Mouse (Mus musculus) Patski (cell line): ENCODE measurements around the gene Tmem132c. TPM values are rescaled to one million over a fixed set of nuclear protein-coding genes. Genes with fewer than 3 reads are reported as not detected.

Experiments used
- ATAC-seq: fragments of 100-300 bp; one replicate; pipeline ENCODE4 v1.8.0; 2021
- CTCF ChIA-PET: fragments of 350-600 bp; sonication (Branson Sonifier 250); formaldehyde crosslinking; loops from one replicate; lab custom pipeline; 2022; ENCODE audit warnings: inconsistent platforms; lab: Charles Lee
- POLR2A ChIA-PET: fragments of 350-600 bp; sonication (Branson Sonifier 250); formaldehyde crosslinking; loops from one replicate; lab custom pipeline; 2022; ENCODE audit warnings: antibody characterized with exemption, inconsistent platforms; lab: Charles Lee
- DNase-seq: peaks from one replicate; pipeline ENCODE4 v3.0.0-alpha.2; 2011; ENCODE audit warnings: low read depth, low spot score
- H3K27me3 ChIP-seq: fragments of 371-371 bp; one replicate; pipeline ENCODE4 v1.5.1; 2021
- CTCF ChIP-seq: fragments of 100-300 bp; IDR thresholded peaks from one replicate; pipeline ENCODE4 v1.5.1; 2021
- in situ Hi-C: fragments of 300-500 bp; cut with MboI; formaldehyde crosslinking; loops from 3 replicates; pipeline ENCODE4 v1.11.1; 2018; ENCODE audit warnings: low pct_unique_long_range_greater_than_20kb, mixed read lengths
- polyA plus RNA-seq: library from polyadenylated mRNA; unstranded; gene quantifications from one replicate; pipeline ENCODE4 v1.2.3, GENCODE M21; 2021

The Tmem132c gene
- polyA plus RNA-seq, 1 experiment from 2014 or later: not detected

DNA sequence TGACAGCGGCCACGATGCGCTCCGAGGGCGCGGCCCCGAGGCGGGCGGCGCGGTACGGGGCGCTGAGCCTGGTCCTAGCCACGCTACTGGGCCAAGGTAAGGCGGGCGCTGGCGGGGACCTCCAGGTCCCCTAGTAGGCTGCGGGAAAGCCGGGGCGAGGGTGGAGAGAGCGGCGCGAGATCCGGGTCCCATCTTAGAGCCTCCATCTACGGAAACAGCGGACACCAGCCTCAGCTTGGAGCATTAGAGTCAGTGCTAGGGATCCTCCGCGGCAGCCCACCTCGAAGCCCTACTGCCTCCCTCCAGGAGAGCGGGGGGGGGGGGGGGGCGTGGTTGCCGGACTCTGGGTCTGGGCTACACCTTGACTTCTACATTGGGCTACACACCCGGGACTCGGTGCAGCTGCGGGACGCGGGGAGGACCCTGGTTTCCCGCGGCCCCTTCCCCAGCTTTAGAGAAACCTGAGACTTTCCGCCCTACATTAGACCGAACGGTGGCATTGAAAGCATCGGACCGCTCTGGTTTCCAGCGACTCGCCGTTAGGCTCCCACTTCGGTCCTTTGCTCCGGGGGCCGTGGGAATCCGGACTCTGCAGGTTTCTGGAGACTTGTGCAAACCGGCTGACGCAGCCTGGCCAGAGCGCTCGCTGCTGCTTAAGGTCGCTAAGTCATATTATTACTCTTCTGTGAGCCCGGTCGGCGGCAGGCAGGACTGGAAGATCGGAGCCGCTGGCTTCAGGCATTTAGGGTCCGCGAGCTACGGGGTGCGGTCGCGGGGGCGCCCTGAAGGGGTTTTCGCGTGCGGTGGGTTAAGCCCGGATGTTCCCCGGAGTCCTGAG is 536 bp downstream of the Tmem132c start:
- ChIA-PET CTCF (no interaction called here), POLR2A (no interaction called here)
- no peaks in the 10 kb centered on the region for H3K27me3 ChIP-seq
- in situ Hi-C loops: no loop called here
- TF ChIP-seq CTCF: no peak
- ATAC-seq (no peak), DNase-seq (no peak)

DNA sequence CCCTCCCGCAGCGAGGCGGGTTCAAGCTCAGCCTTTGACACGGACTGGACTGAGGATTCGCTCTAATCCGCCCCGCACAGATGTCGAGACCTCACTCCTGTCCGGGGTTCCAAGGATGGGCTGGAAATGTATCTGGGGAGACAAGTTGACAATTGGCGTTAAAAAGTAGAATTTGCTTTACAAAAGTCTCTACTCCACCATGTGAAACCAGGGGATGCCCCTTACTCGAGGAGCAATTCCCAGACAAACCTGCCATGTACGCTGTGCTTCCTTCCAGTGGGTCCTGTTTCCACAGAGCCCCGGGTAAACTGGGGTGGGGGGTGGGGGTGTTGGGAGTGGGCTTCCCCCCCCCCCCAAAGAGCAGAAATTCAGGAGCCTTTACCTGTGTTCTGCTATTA is 1.2 kb downstream of the Tmem132c start:
- no peak for TF ChIP-seq CTCF
- DNase-seq: no peak
- ATAC-seq: no peak
- CTCF ChIA-PET: no interaction called here
- no peaks in the 10 kb centered on the region for H3K27me3 ChIP-seq
- POLR2A ChIA-PET: no interaction called here
- in situ Hi-C loops: no loop called here

DNA sequence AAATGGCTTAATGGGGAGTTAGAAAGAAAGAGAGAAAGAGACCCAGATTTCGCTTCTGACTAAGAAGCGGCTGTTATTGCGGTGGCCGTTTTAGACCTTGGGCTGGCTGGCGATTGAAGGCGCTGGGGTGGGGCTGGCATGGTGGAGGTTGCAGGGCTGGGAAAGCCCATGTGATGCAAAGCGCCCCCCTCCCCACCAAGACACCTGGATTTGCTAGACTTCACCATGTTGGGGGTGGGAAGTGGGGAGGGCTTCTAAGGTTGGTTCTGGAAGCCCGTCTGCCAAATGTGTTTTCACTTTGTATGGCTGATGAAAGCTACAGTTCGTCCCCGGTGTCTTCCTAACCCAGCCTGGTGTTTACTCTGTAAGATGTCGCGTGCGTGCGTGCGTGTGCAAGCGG is 1.6 kb downstream of the Tmem132c start:
- ChIA-PET POLR2A (no interaction called here), CTCF (no interaction called here)
- in situ Hi-C loops: no loop called here
- TF ChIP-seq CTCF: no peak
- H3K27me3 ChIP-seq: no peaks in the 10 kb centered on the region
- ATAC-seq (no peak), DNase-seq (no peak)

DNA sequence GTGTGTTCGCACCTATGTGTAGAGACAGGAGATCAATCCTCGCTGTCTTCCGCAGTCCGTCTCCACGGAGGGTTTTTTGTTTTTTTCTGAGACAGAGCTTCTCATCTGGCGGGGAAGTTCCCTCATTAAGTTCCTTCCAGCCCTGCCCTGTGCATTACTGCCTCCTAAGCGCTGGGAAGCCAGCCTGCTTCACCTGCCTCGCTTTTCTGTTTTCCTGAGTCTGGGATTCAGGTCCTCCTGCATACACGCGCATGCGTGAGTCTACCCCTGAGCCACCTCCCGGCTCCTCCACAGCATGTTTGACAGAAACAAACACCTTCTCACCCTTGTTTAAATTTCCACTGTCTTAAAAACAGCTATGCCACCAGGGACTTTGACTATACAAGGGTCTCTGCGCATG is 2.0 kb downstream of the Tmem132c start:
- CTCF ChIA-PET: no interaction called here
- DNase-seq: no peak
- POLR2A ChIA-PET: no interaction called here
- no peak for TF ChIP-seq CTCF
- in situ Hi-C loops: no loop called here
- no peaks in the 10 kb centered on the region for H3K27me3 ChIP-seq
- no peak for ATAC-seq

DNA sequence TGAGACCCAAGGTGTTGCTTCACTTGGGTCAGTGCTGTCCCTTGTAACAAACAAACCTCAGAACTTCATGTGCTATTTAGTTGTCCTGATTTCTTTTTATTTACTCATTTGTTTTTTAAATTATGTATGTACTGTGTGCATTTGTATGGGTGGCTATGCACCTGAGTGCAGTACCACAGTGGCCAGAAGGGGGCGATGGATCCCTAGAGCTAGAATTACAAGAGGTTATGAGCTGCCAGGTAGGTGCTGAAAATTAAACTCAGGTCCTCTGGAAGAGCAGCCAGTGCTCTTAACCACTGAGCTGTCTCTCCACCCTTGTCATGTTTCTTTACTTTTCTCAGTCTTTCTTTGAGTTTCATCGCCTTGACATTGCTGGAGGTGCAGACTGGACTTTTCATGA is 11.7 kb downstream of the Tmem132c start:
- ChIA-PET POLR2A (no interaction called here), CTCF (interaction anchor here (1.6 kb wide), 1 partner anchor 10 kb away, joined by 3 read pairs; no protein-coding TSS in a partner anchor)
- TF ChIP-seq CTCF: no peak
- ATAC-seq: no peak
- no peaks in the 10 kb centered on the region for H3K27me3 ChIP-seq
- in situ Hi-C loops: no loop called here
- DNase-seq: no peak

DNA sequence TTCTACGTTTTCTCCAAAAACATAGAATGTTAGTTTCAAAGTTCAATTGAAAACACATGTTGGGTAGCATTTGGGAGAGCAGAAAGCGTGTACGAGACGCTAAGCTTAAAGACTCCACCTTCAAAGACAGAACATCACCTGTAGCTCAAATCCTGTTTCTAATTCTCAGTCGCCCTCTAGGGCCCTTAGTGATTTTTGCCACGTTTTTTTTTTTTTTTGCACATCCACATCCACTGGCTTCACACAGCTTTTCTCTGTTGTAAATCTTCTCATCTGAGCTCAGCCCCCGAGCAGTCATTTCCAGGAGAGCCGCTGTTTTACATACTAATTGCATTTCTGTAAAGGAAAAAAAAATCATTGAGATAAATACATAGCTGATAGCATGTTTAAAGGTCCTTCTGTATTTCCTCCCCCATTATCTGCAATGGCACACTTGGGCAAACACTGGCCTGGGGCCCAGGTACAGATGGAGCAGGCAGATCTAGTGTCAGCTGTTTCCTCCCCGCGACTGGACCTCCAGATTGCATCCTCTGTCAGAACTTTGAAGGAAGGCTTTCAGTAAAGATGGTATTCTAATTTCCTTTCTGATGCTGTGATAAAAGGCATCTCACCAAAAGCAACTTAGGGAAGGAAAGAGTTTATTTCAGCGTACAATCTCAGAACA is 15.5 kb downstream of the Tmem132c start:
- ATAC-seq: no peak
- no peaks in the 10 kb centered on the region for H3K27me3 ChIP-seq
- in situ Hi-C loops: no loop called here
- ChIA-PET POLR2A (no interaction called here), CTCF (no interaction called here)
- DNase-seq: no peak
- no peak for TF ChIP-seq CTCF

DNA sequence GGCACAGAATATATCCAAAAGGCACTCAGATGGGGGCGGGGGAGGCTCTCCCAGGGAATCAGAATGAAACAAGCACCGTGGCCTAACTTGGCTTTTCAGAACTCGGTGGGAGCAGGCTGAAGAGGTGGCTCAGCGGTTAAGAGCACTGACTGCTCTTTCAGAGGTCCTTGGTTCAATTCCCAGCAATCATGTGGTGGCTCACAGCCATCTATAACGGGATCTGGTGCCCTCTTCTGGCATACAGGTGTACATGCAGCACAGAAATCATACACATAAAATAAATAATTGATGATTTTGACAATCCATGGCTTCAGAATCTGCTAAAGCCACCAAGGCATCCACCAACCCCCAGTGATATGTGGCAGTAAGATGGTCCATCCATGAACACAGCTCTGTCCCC is 20.5 kb downstream of the Tmem132c start:
- DNase-seq: no peak
- CTCF ChIA-PET: interaction anchor here (1.1 kb wide), 1 partner anchor 10 kb away, joined by 3 read pairs; no protein-coding TSS in a partner anchor
- TF ChIP-seq CTCF: no peak
- in situ Hi-C loops: no loop called here
- H3K27me3 ChIP-seq: no peaks in the 10 kb centered on the region
- ATAC-seq: no peak
- POLR2A ChIA-PET: no interaction called here

DNA sequence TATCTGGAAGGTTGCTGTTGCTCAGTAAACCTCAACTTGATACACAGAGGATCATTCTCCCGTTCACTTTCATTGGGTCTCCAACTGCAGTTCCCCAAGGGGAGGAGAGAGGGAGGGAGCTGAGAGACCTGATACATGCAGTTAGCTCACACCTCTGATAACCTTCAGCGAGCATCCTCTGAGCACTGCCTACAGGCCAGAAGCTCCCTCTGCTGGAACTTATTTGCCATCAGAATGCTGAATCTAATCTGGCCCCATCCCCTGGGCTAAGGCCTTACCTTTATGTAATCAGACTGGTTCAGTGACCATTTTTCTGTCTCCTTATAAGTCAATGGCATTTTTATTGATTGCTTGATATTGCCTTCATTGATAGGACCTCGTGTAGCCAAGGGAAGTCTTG is 29.5 kb downstream of the Tmem132c start:
- in situ Hi-C loops: no loop called here
- ATAC-seq: no peak
- ChIA-PET POLR2A (no interaction called here), CTCF (no interaction called here)
- no peak for DNase-seq
- TF ChIP-seq CTCF: no peak
- H3K27me3 ChIP-seq: no peaks in the 10 kb centered on the region

DNA sequence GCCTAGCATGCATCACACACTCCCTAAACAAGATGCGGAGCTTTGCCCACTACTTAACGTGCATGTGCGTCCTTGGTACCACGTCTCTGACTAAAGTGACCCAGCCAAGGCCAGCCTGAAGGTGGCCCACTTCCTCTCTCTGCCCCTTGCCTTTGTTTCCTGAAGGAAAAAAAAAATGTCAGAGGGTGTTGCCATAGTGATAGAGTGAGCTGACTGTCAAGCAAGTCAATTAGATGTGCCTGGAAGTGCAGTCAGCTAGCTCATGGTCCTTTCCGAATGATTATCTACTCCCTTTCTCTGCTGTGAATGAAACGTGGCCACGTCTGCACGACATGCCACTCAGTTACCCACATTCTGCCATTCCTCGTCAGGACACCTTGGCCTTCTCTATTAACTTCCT is 37.9 kb downstream of the Tmem132c start:
- no peak for ATAC-seq
- H3K27me3 ChIP-seq: no peaks in the 10 kb centered on the region
- TF ChIP-seq CTCF: no peak
- no peak for DNase-seq
- in situ Hi-C loops: no loop called here
- ChIA-PET CTCF (interaction anchor here (1.5 kb wide), 1 partner anchor 10 kb away, joined by 3 read pairs; no protein-coding TSS in a partner anchor), POLR2A (no interaction called here)

DNA sequence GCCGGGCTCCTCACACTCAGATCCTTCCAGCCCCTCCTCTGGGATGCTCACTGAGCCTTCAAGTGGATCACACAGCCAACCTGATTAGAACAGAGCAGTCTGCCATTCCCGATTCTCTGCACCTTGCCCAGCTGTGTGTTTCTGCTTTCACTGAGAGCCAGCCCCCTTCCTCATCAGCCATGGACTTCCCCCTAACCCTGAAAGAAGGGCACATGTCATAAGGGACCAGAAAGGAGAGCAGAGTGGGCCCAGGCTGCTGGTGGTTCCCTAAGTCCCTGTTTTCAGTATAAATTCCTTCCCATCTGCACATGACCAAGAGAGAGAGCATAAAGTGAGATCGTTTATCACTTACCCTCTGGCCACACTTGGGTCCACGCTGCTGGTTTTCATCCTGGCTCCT is 39.6 kb downstream of the Tmem132c start:
- CTCF ChIA-PET: no interaction called here
- POLR2A ChIA-PET: interaction anchor here (0.6 kb wide), 1 partner anchor 25 kb away, joined by 3 read pairs; no protein-coding TSS in a partner anchor
- TF ChIP-seq CTCF: no peak
- DNase-seq (no peak), ATAC-seq (no peak)
- in situ Hi-C loops: no loop called here
- H3K27me3 ChIP-seq: no peaks in the 10 kb centered on the region

DNA sequence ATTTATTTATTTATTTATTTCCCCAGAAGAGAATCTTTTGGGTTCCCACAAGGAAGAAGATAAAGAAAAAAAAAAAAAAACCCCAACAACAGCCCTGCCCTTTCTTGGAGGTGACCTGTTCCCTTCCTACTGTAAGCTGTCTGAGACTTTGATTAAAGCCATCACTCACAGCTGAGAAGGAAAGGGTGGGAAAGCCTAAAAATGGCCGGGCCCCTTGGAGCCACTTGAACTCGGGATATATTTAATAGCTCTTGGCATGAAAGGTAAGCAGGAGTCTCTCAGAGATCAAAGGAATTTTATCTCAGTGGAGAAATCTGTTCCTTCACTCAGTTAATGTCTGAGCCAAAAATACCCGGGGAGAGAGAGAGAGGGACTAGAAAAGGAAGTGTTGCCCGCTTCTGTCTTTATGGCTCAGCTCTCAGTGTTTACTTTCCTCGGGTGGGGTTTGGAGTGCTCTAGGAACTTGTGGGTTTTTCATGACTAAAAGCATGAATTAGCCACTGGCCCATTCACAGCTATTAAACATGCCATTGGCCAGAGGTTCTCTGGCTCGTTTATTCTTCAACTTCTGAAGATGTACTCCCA is 41.0 kb downstream of the Tmem132c start:
- in situ Hi-C loops: no loop called here
- POLR2A ChIA-PET: no interaction called here
- no peak for TF ChIP-seq CTCF
- DNase-seq (no peak), ATAC-seq (no peak)
- CTCF ChIA-PET: no interaction called here
- H3K27me3 ChIP-seq: no peaks in the 10 kb centered on the region
